Mouse (Mus musculus) forebrain, embryonic 15.5 days (tissue): ENCODE results near the gene Hoxc11. TPM values are rescaled to one million over a fixed set of nuclear protein-coding genes. Genes with fewer than 3 reads are reported as not detected.

Source experiments
- ATAC-seq: fragments of 200-750 bp; cut with Nextera tagmentation; replicated peaks from 2 replicates; pipeline ENCODE4 v1.8.0; 2017; ENCODE audit warnings: mild to moderate bottlenecking, moderate TSS enrichment, moderate library complexity
- H3K27ac ChIP-seq: fragments of 300-500 bp; sonication (generic); replicated peaks from 2 replicates; pipeline ENCODE4 v1.5.1; 2015; ENCODE audit warnings: mild to moderate bottlenecking, inconsistent platforms
- H3K27me3 ChIP-seq: fragments of 300-500 bp; sonication (generic); 2 replicates; pipeline ENCODE4 v1.6.1; 2015; ENCODE audit warnings: inconsistent platforms
- H3K36me3 ChIP-seq: fragments of 300-500 bp; sonication (generic); 2 replicates; pipeline ENCODE4 v1.6.1; 2015; ENCODE audit warnings: mild to moderate bottlenecking, inconsistent platforms
- H3K4me1 ChIP-seq: fragments of 300-500 bp; sonication (generic); 2 replicates; pipeline ENCODE4 v1.6.1; 2015; ENCODE audit warnings: inconsistent platforms
- H3K4me2 ChIP-seq: fragments of 300-500 bp; sonication (generic); replicated peaks from 2 replicates; pipeline ENCODE4 v1.6.1; 2015; ENCODE audit warnings: mild to moderate bottlenecking, inconsistent platforms
- H3K4me3 ChIP-seq: fragments of 300-500 bp; sonication (generic); 2 replicates; pipeline ENCODE4 v1.5.1; 2015; ENCODE audit warnings: mild to moderate bottlenecking, inconsistent platforms
- H3K9ac ChIP-seq: fragments of 300-500 bp; sonication (generic); replicated peaks from 2 replicates; pipeline ENCODE4 v1.6.1; 2015; ENCODE audit warnings: mild to moderate bottlenecking, inconsistent platforms
- H3K9me3 ChIP-seq: fragments of 300-500 bp; sonication (generic); 2 replicates; pipeline ENCODE4 v1.6.1; 2016; ENCODE audit warnings: inconsistent platforms
- WGBS: fragments of 180-500 bp; shearing (Covaris S2); methylation state at CpG from one replicate; pipeline ENCODE4 v1.1.7; 2015; ENCODE audit warnings: mixed read lengths; 5-methylcytosine and 5-hydroxymethylcytosine counted together
- polyA plus RNA-seq: library from polyadenylated mRNA; unstranded; fragments of >200 nt; fragmentation: Nextera tagmentation; extraction: Ambion mirVana; gene quantifications from 2 replicates; pipeline ENCODE4 v1.2.1, GENCODE M21; 2015

Gene Hoxc11
- not detected in 2 replicates for polyA plus RNA-seq

DNA sequence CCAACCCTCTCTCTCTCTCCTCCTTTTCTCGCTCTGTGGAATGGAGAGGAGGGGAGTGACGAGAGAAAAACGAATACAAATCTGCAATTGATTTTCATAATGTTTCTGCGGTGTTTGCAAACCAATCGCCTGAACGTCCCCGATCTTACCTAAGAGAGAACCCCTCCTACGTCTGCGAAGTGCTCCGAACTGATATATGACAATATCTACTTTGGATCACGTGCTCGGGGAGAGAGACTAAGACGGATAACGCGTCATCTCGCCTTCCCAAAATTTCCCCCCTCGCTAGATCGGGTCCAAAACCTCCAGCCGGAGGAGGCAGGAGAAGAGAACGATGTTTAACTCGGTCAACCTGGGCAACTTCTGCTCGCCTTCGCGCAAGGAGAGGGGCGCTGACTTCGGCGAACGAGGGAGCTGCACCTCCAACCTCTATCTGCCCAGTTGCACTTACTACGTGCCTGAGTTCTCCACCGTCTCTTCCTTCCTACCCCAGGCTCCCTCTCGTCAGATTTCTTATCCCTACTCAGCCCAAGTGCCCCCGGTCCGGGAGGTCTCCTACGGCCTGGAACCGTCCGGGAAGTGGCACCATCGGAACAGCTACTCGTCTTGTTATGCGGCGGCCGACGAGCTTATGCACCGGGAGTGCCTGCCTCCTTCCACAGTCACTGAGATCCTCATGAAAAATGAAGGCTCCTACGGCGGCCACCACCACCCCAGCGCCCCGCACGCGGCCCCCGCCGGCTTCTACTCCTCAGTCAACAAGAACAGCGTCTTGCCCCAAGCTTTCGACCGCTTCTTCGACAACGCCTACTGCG lies at the start of gene Hoxc11:
Gene Hoxc11, plus strand, starts transcription at position 236 of the 815 bp plus-strand sequence.
- under 1% methylated on average over 57 of the region's 57 CpGs for WGBS
- no peak within 1 kb of the TSS for H3K4me2 ChIP-seq
- H3K36me3 ChIP-seq, result no peaks in the 10 kb centered on the region
- H3K4me3 ChIP-seq, result no peak within 1 kb of the TSS
- no peak for ATAC-seq
- no peak within 1 kb of the TSS for H3K27ac ChIP-seq
- no peaks in the 10 kb centered on the region for H3K4me1 ChIP-seq
- no peaks in the 10 kb centered on the region for H3K9me3 ChIP-seq
- H3K27me3 ChIP-seq, result peaks cover 93% of the 10 kb centered on the region
- no peak within 1 kb of the TSS for H3K9ac ChIP-seq

- WGBS, result 64% methylated on average over 1 of the region's 1 CpGs
- Histone ChIP-seq H3K4me3 (no peak overlapping the region), H3K27ac (no peak overlapping the region), H3K4me2 (no peak overlapping the region), H3K36me3 (no peaks in the 10 kb centered on the region), H3K27me3 (peaks cover 80% of the 10 kb centered on the region), H3K4me1 (no peaks in the 10 kb centered on the region), H3K9me3 (no peaks in the 10 kb centered on the region), H3K9ac (no peak overlapping the region)
- no peak for ATAC-seq
Measured at GRCm38 (mm10) chr15:102904946-102905345, 49.3 kb upstream of the Hoxc11 start.

GRCm38 (mm10) chr15:102909536-102909935 lies 44.7 kb upstream of the Hoxc11 start:
- no peak for ATAC-seq
- Histone ChIP-seq H3K9me3 (no peaks in the 10 kb centered on the region), H3K4me2 (no peak overlapping the region), H3K4me3 (no peak overlapping the region), H3K27ac (no peak overlapping the region), H3K9ac (no peak overlapping the region), H3K27me3 (peaks cover 91% of the 10 kb centered on the region), H3K36me3 (no peaks in the 10 kb centered on the region), H3K4me1 (no peaks in the 10 kb centered on the region)
- WGBS, result 0% methylated on average over 4 of the region's 4 CpGs

- Histone ChIP-seq H3K27ac (no peak overlapping the region), H3K9me3 (no peaks in the 10 kb centered on the region), H3K4me3 (no peak overlapping the region), H3K4me2 (no peak overlapping the region), H3K9ac (no peak overlapping the region), H3K4me1 (no peaks in the 10 kb centered on the region), H3K27me3 (peaks cover 93% of the 10 kb centered on the region), H3K36me3 (no peaks in the 10 kb centered on the region)
- whole genome bisulfite sequencing, result under 1% methylated on average over 18 of the region's 18 CpGs
- ATAC-seq, result no peak
Measured at GRCm38 (mm10) chr15:102910038-102910437, 44.2 kb upstream of the Hoxc11 start.

DNA sequence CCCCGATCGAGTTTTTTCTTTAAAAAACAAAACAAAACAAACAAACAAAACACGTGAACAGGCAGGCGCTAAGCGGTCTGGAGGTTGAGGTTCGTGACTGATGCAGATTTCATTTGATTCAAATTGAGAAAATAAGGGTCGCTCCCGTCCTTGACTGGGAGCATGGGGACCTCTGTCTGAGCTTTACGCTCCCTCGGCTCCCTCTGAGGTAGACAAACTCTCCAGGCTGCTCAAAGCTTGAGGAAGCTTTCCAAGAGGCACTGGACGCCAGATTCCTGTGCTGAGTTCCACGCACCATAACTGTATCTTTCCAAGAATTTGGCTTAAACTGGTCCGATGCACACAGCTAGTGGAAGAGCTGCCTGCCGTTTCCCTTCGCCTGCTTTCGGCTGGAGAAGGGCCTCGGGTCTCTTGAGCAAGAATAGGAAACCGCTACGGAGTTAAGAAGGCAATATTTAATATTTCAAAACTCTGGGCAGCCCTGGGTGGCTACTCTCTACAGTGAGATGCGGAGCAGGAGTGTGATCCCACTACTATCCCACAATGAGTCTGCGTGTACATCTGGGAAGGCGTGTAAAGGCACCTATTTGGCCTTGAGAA lies 43.6 kb upstream of the Hoxc11 start:
- no peak for ATAC-seq
- WGBS, result 1% methylated on average over 22 of the region's 22 CpGs
- no peak overlapping the region for H3K4me3 ChIP-seq
- no peaks in the 10 kb centered on the region for H3K4me1 ChIP-seq
- H3K27me3 ChIP-seq, result peaks cover 90% of the 10 kb centered on the region
- no peak overlapping the region for H3K27ac ChIP-seq
- H3K9me3 ChIP-seq, result no peaks in the 10 kb centered on the region
- H3K4me2 ChIP-seq, result no peak overlapping the region
- H3K9ac ChIP-seq, result no peak overlapping the region
- H3K36me3 ChIP-seq, result no peaks in the 10 kb centered on the region

DNA sequence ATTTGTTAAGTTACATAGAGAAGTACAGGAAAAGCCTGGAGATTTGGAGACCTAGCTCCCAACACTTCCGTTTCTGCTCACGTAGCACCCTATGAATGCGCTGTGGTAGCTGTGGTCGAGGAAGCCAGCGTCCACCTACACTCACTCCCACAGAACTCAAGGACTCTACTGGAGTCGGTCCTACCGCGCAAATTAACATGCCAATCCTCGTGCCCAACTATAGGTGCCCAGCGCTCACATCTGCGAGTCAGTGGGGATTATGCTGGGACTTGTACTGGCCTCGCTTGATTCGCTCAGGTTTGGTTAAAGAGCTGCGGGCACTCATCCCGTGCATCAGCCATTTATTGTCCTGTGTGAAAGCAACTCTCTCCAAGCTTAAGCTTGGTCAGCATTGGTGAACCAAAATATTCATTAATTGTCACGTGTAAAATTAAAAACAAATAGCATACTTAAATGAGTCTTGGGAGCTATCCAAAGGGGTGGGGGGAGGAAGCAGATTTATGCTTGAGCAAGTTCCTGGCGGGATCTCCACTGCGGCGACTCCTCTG lies 41.1 kb upstream of the Hoxc11 start:
- Histone ChIP-seq H3K27me3 (peaks cover 93% of the 10 kb centered on the region), H3K9me3 (no peaks in the 10 kb centered on the region), H3K27ac (no peak overlapping the region), H3K36me3 (no peaks in the 10 kb centered on the region), H3K4me2 (no peak overlapping the region), H3K4me3 (no peak overlapping the region), H3K9ac (no peak overlapping the region), H3K4me1 (no peaks in the 10 kb centered on the region)
- WGBS, result under 1% methylated on average over 19 of the region's 19 CpGs
- no peak for ATAC-seq

- H3K36me3 ChIP-seq, result no peaks in the 10 kb centered on the region
- H3K27me3 ChIP-seq, result peaks cover 94% of the 10 kb centered on the region
- H3K27ac ChIP-seq, result no peak overlapping the region
- no peaks in the 10 kb centered on the region for H3K9me3 ChIP-seq
- H3K9ac ChIP-seq, result no peak overlapping the region
- under 1% methylated on average over 20 of the region's 20 CpGs for WGBS
- no peak overlapping the region for H3K4me3 ChIP-seq
- H3K4me1 ChIP-seq, result peaks cover 9% of the 10 kb centered on the region
- no peak for ATAC-seq
- H3K4me2 ChIP-seq, result no peak overlapping the region
Measured at GRCm38 (mm10) chr15:102917972-102918572, 36.2 kb upstream of the Hoxc11 start.

GRCm38 (mm10) chr15:102918611-102919265 lies 35.5 kb upstream of the Hoxc11 start:
- 2% methylated on average over 7 of the region's 7 CpGs for WGBS
- no peak overlapping the region for H3K4me3 ChIP-seq

DNA sequence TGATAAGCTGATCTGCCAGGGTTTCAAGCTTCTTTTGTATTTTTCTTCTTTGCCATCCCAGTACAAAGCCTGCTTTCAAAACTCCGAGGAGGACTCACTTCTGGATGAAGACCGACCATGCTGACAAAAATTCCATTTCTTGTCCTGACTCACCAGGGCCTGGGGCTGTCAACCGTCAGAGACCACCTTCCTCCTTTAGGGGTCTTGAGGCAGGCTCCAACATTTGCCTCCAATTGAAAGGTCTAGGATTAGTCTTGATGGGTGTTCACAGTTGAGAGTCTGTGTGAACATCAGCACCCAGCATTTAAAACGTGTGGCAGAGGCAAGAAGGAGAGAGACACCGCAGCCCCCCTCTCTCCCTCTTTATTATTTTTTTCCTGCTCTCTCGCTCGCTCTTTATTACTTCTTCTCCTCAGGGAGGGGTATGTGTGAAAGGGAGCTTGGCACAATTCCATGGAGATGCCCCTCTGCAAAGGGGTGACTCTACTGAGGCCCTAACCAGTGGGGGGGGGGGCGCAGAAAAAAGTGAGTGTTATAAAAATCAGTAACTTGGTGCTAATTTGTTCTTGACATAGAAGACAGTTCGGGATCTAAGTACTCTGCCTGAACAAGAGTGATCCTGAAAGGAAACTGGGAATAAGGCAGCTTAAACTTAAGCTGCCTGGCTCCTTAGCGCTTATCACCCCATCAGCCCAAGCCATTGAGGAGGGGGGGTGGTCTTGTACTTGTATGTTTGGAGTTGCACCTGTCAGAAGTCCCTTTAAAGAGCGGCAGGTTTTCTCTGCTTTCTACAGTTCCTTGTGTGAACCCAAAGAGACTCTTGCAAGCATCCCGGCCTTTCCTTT lies 34.7 kb upstream of the Hoxc11 start:
- Histone ChIP-seq H3K36me3 (no peaks in the 10 kb centered on the region), H3K27me3 (peaks cover 95% of the 10 kb centered on the region), H3K4me2 (no peak overlapping the region), H3K4me3 (no peak overlapping the region), H3K27ac (no peak overlapping the region), H3K4me1 (peaks cover 9% of the 10 kb centered on the region), H3K9ac (no peak overlapping the region), H3K9me3 (no peaks in the 10 kb centered on the region)
- WGBS, result 2% methylated on average over 12 of the region's 12 CpGs
- no peak for ATAC-seq

More at GRCm38 (mm10) chr15:102918611-102919265, 35.5 kb upstream of the Hoxc11 start:
- Histone ChIP-seq H3K4me2 (no peak overlapping the region), H3K9ac (no peak overlapping the region), H3K27me3 (peaks cover 94% of the 10 kb centered on the region), H3K27ac (no peak overlapping the region), H3K36me3 (no peaks in the 10 kb centered on the region), H3K4me1 (peaks cover 9% of the 10 kb centered on the region), H3K9me3 (no peaks in the 10 kb centered on the region)
- no peak for ATAC-seq

GRCm38 (mm10) chr15:102920619-102921018 lies 33.6 kb upstream of the Hoxc11 start:
- Histone ChIP-seq H3K27me3 (peaks cover 97% of the 10 kb centered on the region), H3K4me1 (peaks cover 9% of the 10 kb centered on the region), H3K4me3 (peak overlapping the region; percentile 15; the same call in 1 of the 2 replicates), H3K9ac (no peak overlapping the region), H3K36me3 (no peaks in the 10 kb centered on the region), H3K4me2 (peak overlapping the region; percentile 25), H3K27ac (no peak overlapping the region), H3K9me3 (no peaks in the 10 kb centered on the region)
- under 1% methylated on average over 20 of the region's 20 CpGs for WGBS
- ATAC-seq, result peak; percentile 64
